Mouse (Mus musculus): ENCODE measurements at regions not wholly inside any gene's neighbourhood (a gene's known extent, or its start where the extent isn't known, plus 50 kb on each side); places are given as distances from the start of the nearest gene placed in this dataset.
"Not testable (repeated sequence)": the region's sequence is repeated elsewhere in the genome, so short reads cannot be mapped to it uniquely, and the experiment has no call there.

DNA sequence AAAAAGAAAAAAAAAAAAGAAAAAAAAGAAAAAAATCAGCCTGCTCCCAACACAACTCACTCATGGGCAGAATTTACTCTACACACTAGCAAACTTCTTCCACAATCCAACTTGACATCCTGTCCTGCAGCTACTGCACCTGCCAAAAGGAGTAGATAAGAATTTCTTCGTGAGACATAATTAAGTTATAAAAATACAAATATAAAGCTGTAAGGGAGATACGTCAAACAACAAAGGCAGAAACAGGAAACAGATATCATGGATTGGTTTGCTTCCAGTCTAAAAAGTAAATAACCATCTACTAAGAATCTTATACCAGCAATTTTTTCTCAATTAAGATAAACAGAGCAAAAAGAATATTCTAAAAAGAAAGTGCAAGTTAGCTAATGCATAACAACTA, 390.3 kb downstream of the Pih1d3 start:
- no peak for ATAC-seq (replicated peaks; ENCODE audit: low FRiP score, poor library complexity, severe bottlenecking)

DNA sequence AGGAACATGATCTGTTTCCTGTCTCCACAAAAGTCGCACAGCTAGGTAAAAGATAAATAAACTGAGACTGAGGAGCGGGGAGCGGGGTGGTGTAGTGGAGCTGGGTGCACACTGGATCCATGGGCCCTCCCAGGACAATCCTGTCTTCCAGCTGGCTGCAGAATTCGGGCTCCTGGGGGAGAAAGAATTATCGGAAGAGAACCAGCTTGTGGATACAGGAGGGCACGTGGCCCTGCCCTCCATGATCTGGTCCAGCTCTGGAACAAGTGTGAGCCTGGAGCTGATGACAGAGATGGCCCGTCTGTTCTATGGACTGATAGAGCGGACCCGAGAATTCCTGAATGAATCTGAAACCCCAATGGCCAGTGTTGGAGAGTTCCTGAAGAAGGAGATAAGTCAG, 392.6 kb downstream of the Pih1d3 start:
- ATAC-seq (replicated peaks; ENCODE audit: low FRiP score, poor library complexity, severe bottlenecking), result peak; percentile 57; the same call in 1 of the 2 replicates

DNA sequence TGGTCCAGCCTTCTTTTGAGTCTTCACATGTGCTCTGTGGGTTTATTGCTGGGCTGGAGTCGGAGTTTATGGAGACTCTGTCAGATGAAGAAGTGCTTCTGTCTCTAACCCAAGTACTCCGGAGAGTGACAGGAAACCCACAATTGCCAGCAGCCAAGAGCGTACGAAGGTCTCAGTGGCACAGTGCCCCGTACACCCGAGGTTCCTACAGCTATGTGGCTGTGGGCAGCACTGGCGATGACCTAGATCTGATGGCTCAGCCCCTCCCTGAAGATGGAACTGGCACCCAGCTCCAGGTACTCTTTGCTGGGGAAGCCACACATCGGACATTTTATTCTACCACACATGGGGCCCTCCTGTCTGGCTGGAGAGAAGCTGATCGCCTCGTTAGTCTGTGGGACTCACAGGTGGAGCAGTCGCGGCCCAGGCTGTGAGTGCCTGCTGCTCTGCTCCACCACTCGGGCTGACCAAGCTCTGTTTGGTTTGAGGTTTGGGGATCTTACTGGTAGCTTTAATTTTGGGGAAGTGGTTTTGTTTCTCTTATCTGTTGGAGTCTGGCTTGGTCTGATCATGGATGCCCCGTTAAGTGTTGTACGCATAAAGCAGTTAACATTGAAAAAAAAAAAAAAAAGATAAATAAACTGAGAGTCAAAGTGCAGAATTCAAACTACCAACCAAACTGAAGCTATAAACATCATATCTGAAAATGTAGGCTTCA, 393.8 kb downstream of the Pih1d3 start:
- ATAC-seq (replicated peaks; ENCODE audit: low FRiP score, poor library complexity, severe bottlenecking), result not testable (repeated sequence)

DNA sequence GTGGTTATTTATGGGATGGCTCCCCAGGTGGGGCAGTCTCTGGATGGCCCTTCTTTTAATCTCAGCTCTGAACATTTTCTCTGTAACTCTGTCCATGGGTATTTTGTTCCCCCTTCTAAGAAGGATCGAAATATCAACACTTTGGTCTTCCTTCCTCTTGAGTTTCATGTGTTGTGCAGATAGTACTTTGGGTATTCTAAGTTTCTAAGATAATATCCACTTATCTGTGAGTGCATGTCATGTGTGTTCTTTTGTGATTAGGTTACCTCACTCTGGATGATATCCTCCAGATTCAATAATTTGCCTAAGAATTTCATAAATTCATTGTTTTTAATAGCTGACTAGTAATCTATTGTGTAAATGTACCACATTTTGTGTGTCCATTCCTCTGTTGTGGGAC, 411.7 kb downstream of the Pih1d3 start:
- ATAC-seq (replicated peaks; ENCODE audit: low FRiP score, poor library complexity, severe bottlenecking), result no peak

DNA sequence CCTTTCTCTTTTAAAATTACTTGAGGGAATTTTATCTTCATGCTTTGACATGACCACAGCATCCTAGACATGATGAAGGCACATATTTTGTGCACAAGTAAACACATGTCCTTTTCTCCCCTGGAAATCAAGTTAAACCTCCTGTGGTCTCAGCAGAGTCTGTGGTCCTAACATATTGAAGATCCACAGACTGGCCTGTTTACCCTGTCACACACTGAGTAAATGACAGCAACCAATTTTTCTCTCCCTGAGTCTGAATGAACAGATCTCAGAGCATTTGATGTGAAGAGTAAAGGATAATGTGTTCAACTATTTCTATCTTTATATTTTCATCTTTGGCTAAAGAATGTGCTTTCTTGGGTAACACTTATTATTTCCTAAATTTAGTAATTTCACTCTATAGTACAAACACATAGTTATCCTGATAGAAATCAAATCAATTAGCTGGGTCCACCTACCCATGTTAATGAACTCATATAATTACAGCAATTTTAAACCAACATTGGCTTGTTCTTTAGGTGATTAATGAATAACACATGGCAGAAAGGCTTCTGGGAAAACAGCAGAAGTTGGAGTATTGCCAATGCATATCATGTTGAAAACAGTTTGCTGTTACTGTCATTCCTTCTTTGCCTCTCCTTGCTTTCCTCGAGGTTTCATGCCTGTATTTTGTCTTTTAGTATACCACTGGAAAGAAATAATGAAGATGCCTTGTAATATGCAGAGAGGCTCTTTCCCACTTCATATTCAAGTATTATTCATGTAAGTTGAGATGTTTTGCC, 414.1 kb downstream of the Pih1d3 start:
- no peak for ATAC-seq (replicated peaks; ENCODE audit: low FRiP score, poor library complexity, severe bottlenecking)

DNA sequence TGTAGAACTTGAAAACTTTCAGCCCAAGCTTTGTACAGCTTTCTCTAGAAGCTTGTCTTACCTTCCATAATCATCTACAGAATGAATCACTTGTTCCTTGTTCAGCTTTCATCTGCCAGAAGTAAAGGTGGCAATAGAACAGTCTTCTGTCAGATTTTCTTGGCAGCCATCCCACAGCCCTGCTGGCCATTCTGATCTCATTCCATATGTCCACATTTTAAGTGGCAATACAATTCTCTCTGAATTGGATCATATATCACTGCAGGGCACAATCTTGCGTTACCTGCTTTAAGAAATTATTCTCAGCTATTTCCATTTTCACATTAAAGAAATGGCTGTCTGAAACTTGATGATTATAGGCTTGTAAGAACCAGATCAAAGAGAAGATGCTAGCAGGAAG, 422.5 kb downstream of the Pih1d3 start:
- ATAC-seq (replicated peaks; ENCODE audit: low FRiP score, poor library complexity, severe bottlenecking), result no peak

DNA sequence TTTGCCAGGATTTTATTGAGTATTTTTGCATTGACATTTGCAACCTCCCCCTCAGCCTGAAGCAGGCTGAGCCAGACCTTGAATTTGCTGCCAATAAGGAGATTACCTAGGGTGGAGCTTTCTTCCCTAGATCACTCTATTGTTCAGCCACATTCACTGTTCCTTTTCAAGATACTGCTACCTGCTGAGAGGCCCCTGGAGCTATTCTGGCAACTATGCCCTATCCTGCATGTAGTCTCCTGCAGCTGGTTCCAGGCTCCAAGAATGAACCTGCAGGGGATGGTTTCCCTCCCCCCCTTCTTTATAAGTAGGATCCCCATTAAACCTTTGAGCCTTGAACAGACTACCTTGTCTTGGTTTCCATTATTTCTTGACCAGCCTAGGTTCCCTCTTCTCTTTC, 455.9 kb downstream of the Pih1d3 start:
- no peak for ATAC-seq (replicated peaks; ENCODE audit: low FRiP score, poor library complexity, severe bottlenecking)

Measured in erythroblast, adult 5-6 weeks (primary cell).